Mouse (Mus musculus): ENCODE measurements around the gene Cfb. TPM values are rescaled to one million over a fixed set of nuclear protein-coding genes. Genes with fewer than 3 reads are reported as not detected.
"Not testable (repeated sequence)": the region's sequence is repeated elsewhere in the genome, so short reads cannot be mapped to it uniquely, and the experiment has no call there.

Gene Cfb
- polyA plus RNA-seq, 1 experiment from 2014 or later, result 1.2 TPM

DNA sequence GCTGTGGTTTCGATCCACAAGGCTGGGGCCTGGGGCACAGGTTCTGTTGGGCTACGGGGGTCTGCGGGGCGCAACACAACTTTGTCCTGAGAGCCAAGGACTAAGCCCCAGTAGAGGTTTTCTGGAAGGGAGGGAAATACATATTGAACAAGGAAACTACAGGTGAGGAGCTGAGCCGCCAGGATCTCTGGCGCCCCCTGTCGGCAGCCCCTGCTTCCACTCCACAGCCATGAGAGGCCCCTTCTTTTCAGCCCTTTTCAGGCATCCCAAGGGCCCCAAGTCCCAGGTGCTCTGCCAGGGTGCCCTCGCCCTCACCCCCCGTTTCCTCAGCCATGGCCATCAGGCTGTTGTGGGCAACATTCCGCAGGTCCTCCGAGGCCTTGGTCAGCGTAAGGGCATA lies 48.6 kb downstream of the Cfb start:
- not testable (repeated sequence) for H3K27me3 ChIP-seq (ENCODE audit: control insufficient read depth, insufficient read depth, low read length); H3K9me3 ChIP-seq (replicated peaks; ENCODE audit: control insufficient read depth, low read length); H3K4me1 ChIP-seq (ENCODE audit: control insufficient read depth, insufficient read depth, low read length); H3K36me3 ChIP-seq (replicated peaks; ENCODE audit: control insufficient read depth, insufficient read depth, low read depth, low read length); H3K27ac ChIP-seq (replicated peaks; ENCODE audit: low read depth, low read length); H3K4me3 ChIP-seq (ENCODE audit: low read depth, low read length); ATAC-seq (replicated peaks; ENCODE audit: insufficient number of reproducible peaks, low FRiP score, low TSS enrichment, low read depth); H3K9ac ChIP-seq (replicated peaks; ENCODE audit: low read length); H3K4me2 ChIP-seq (ENCODE audit: low read depth, low read length)
- 57% methylated on average over 11 of the region's 12 CpGs for WGBS
- peak; percentile 22 for DNase-seq (ENCODE audit: low spot score)

DNA sequence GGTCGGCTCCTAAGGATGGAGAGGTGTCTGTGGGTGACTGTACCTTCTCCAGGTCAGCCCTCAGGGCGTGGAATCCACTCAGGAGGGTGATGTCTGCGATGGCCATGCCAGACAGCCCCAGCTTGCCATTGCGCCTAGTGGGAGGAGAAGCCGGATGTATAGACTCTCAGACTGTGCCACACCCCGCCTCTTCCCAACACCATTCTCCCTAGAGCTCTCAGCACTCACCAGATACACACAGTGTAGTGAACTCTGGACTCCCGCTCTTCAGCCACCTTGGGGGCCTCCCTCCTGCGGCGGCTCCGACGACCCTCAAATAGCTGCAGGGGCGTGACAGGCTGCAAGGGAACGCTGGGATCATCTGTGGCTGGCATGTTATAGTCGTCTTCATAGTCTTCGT lies 51.0 kb downstream of the Cfb start:
- Histone ChIP-seq H3K27ac (replicated peaks; ENCODE audit: low read depth, low read length) (no peak overlapping the region), H3K27me3 (ENCODE audit: control insufficient read depth, insufficient read depth, low read length) (no peaks in the 10 kb centered on the region), H3K9ac (replicated peaks; ENCODE audit: low read length) (no peak overlapping the region), H3K4me2 (ENCODE audit: low read depth, low read length) (no peak overlapping the region), H3K9me3 (replicated peaks; ENCODE audit: control insufficient read depth, low read length) (no peaks in the 10 kb centered on the region), H3K4me3 (ENCODE audit: low read depth, low read length) (no peak overlapping the region), H3K36me3 (replicated peaks; ENCODE audit: control insufficient read depth, insufficient read depth, low read depth, low read length) (no peaks in the 10 kb centered on the region), H3K4me1 (ENCODE audit: control insufficient read depth, insufficient read depth, low read length) (no peaks in the 10 kb centered on the region)
- DNase-seq (ENCODE audit: low spot score) (no peak), ATAC-seq (replicated peaks; ENCODE audit: insufficient number of reproducible peaks, low FRiP score, low TSS enrichment, low read depth) (no peak)
- 78% methylated on average over 15 of the region's 15 CpGs for WGBS

DNA sequence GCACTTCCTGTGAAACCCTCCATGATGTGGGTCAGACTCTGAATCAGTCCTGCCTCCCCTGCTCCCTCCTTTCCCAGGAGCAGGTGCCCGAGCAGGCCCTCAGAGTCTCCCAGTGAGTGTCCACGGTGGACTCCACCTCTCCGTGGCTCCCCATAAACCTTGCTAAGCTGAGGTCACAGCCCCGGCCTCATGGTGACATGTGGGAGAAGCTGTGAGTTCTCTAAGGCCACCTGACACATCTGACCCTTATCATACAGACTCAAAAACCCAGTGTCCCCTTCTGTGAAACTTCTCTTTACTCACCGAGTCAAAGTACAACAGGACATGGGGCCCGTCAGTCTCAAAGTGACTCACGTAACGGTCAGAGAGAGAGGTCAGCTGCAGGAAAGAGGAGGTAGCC lies 51.5 kb downstream of the Cfb start:
- DNase-seq (ENCODE audit: low spot score); H3K27ac ChIP-seq (replicated peaks; ENCODE audit: low read depth, low read length); ATAC-seq (replicated peaks; ENCODE audit: insufficient number of reproducible peaks, low FRiP score, low TSS enrichment, low read depth); H3K27me3 ChIP-seq (ENCODE audit: control insufficient read depth, insufficient read depth, low read length); H3K36me3 ChIP-seq (replicated peaks; ENCODE audit: control insufficient read depth, insufficient read depth, low read depth, low read length); H3K4me2 ChIP-seq (ENCODE audit: low read depth, low read length); H3K4me3 ChIP-seq (ENCODE audit: low read depth, low read length); H3K9me3 ChIP-seq (replicated peaks; ENCODE audit: control insufficient read depth, low read length); H3K4me1 ChIP-seq (ENCODE audit: control insufficient read depth, insufficient read depth, low read length); H3K9ac ChIP-seq (replicated peaks; ENCODE audit: low read length): not testable (repeated sequence)
- 83% methylated on average over 8 of the region's 8 CpGs for WGBS

DNA sequence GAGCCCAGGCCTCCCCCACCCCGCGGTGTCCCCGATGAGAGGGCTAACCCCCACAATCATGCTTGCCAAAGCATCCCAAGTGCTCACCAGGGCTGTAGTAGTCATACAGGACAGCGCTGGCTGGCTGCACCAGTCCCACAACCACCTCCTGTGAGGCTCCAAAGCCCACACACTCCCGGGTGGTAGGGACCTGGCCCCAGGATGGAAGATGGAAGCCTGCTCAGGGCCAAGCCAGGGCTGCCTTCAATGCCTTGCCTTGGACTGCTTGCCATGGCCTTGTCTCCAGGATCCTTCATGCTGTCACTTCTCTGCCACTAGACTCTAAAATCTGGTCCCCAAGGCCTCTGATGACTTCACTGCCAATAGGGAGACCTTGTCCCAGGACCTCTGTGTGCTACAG lies 51.9 kb downstream of the Cfb start:
- 81% methylated on average over 5 of the region's 5 CpGs for WGBS
- not testable (repeated sequence) for DNase-seq (ENCODE audit: low spot score)

DNA sequence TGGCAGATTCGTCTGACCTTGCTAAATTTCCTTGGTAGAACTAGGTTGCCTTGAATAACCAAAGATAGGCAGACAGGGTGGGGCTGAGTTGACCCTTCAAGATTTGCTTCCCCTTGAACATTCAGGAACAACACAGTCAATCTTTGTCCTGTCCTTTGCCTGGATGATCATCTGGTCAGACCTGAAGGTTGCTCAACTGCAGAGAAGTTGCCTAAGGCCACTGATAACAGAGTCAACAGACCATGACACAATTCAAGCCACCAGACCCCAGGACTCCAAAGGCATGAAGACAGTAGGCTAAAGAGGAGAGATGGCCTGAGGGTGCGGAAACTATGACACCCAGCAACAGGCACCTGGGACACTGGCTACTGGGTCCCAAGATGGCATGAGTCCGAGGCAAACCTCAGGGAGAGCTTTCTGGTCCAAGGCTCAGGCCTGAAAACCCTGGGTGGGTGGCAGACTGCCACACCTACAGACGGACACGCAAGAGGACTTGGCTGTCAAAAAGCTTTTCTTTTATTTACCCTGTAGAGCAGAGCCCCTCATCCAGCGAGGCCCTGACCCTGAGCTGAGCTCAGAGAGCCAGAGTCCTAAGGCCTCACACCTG lies 53.6 kb downstream of the Cfb start:
- H3K36me3 ChIP-seq (replicated peaks; ENCODE audit: control insufficient read depth, insufficient read depth, low read depth, low read length), result no peaks in the 10 kb centered on the region
- H3K9ac ChIP-seq (replicated peaks; ENCODE audit: low read length), result no peak overlapping the region
- 80% methylated on average over 6 of the region's 6 CpGs for WGBS
- no peaks in the 10 kb centered on the region for H3K27me3 ChIP-seq (ENCODE audit: control insufficient read depth, insufficient read depth, low read length)
- ATAC-seq (replicated peaks; ENCODE audit: insufficient number of reproducible peaks, low FRiP score, low TSS enrichment, low read depth) (no peak), DNase-seq (ENCODE audit: low spot score) (no peak)
- peaks cover 2% of the 10 kb centered on the region; the same call in 1 of the 2 replicates for H3K9me3 ChIP-seq (replicated peaks; ENCODE audit: control insufficient read depth, low read length)
- no peak overlapping the region for H3K27ac ChIP-seq (replicated peaks; ENCODE audit: low read depth, low read length)
- no peak overlapping the region for H3K4me2 ChIP-seq (ENCODE audit: low read depth, low read length)
- no peaks in the 10 kb centered on the region for H3K4me1 ChIP-seq (ENCODE audit: control insufficient read depth, insufficient read depth, low read length)
- no peak overlapping the region for H3K4me3 ChIP-seq (ENCODE audit: low read depth, low read length)

More for the DNA sequence above, 51.9 kb downstream of the Cfb start:
- H3K4me2 ChIP-seq (ENCODE audit: low read depth, low read length); ATAC-seq (replicated peaks; ENCODE audit: insufficient number of reproducible peaks, low FRiP score, low TSS enrichment, low read depth); H3K9ac ChIP-seq (replicated peaks; ENCODE audit: low read length); H3K27me3 ChIP-seq (ENCODE audit: control insufficient read depth, insufficient read depth, low read length); H3K36me3 ChIP-seq (replicated peaks; ENCODE audit: control insufficient read depth, insufficient read depth, low read depth, low read length); H3K4me1 ChIP-seq (ENCODE audit: control insufficient read depth, insufficient read depth, low read length); H3K4me3 ChIP-seq (ENCODE audit: low read depth, low read length); H3K9me3 ChIP-seq (replicated peaks; ENCODE audit: control insufficient read depth, low read length); H3K27ac ChIP-seq (replicated peaks; ENCODE audit: low read depth, low read length): not testable (repeated sequence)

DNA sequence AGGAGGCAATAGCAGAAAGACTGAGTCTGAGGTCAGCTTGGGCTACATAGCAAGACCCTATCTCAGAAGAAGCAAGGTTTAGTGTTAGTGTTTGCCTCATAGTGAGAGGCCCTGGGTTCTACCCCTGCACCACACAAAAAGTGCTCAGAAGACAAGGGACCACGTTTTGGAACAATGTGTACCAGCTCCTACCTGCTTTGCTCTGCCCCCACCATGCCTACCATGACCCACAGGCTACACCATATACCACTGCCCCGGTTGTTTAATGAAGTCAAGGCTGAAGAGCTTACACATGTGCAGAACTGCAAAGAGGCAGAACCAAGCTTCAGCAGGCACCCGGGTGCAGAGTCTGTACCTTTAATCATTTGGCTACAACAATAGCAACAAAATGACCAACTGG lies 55.1 kb downstream of the Cfb start:
- Histone ChIP-seq H3K27ac (replicated peaks; ENCODE audit: low read depth, low read length) (no peak overlapping the region), H3K9ac (replicated peaks; ENCODE audit: low read length) (no peak overlapping the region), H3K9me3 (replicated peaks; ENCODE audit: control insufficient read depth, low read length) (peaks cover 2% of the 10 kb centered on the region; the same call in 1 of the 2 replicates), H3K4me1 (ENCODE audit: control insufficient read depth, insufficient read depth, low read length) (no peaks in the 10 kb centered on the region), H3K36me3 (replicated peaks; ENCODE audit: control insufficient read depth, insufficient read depth, low read depth, low read length) (no peaks in the 10 kb centered on the region), H3K27me3 (ENCODE audit: control insufficient read depth, insufficient read depth, low read length) (no peaks in the 10 kb centered on the region), H3K4me3 (ENCODE audit: low read depth, low read length) (no peak overlapping the region), H3K4me2 (ENCODE audit: low read depth, low read length) (no peak overlapping the region)
- WGBS, result 67% methylated on average over 3 of the region's 3 CpGs
- DNase-seq (ENCODE audit: low spot score) (no peak), ATAC-seq (replicated peaks; ENCODE audit: insufficient number of reproducible peaks, low FRiP score, low TSS enrichment, low read depth) (no peak)

Small RNA genes lying within 50 kb of the gene (microRNA-seq; reads per million reads assigned to microRNA genes)
- gene Mir6970 (ENCODE audit: borderline number of aligned reads) (not detected), gene Mir6971 (ENCODE audit: borderline number of aligned reads) (not detected), gene Mir6972 (ENCODE audit: borderline number of aligned reads) (not detected)

Other genes starting within 250 kb of the Cfb start
- 3.1 and 4.4 TPM in 2 replicates for gene Egfl8, start 246.5 kb downstream of the Cfb start, polyA plus RNA-seq (2014; fragmentation: Nextera tagmentation; extraction: Ambion mirVana)
- gene Ppt2, start 234.0 kb downstream of the Cfb start, polyA plus RNA-seq (2014; fragmentation: Nextera tagmentation; extraction: Ambion mirVana), result 19.4 and 20.0 TPM in 2 replicates
- 0.10 and 0.11 TPM in 2 replicates for gene Prrt1, start 233.0 kb downstream of the Cfb start, polyA plus RNA-seq (2014; fragmentation: Nextera tagmentation; extraction: Ambion mirVana)
- 16.2 and 16.6 TPM in 2 replicates for gene Fkbpl, start 217.8 kb downstream of the Cfb start, polyA plus RNA-seq (2014; fragmentation: Nextera tagmentation; extraction: Ambion mirVana)
- gene Atf6b, start 215.4 kb downstream of the Cfb start, polyA plus RNA-seq (2014; fragmentation: Nextera tagmentation; extraction: Ambion mirVana), result 55.8 and 58.5 TPM in 2 replicates
- not detected in 2 replicates for gene Tnxb, start 192.0 kb downstream of the Cfb start, polyA plus RNA-seq (2014; fragmentation: Nextera tagmentation; extraction: Ambion mirVana)
- gene C4b, start 118.6 kb downstream of the Cfb start, polyA plus RNA-seq (2014; fragmentation: Nextera tagmentation; extraction: Ambion mirVana), result not detected in 2 replicates
- not detected in 2 replicates for gene Cyp21a1, start 58.0 kb downstream of the Cfb start, polyA plus RNA-seq (2014; fragmentation: Nextera tagmentation; extraction: Ambion mirVana)
- gene Stk19, start 25.6 kb downstream of the Cfb start, polyA plus RNA-seq (2014; fragmentation: Nextera tagmentation; extraction: Ambion mirVana), result 14.4 and 18.4 TPM in 2 replicates
- 65.3 and 68.1 TPM in 2 replicates for gene Dxo, start 25.5 kb downstream of the Cfb start, polyA plus RNA-seq (2014; fragmentation: Nextera tagmentation; extraction: Ambion mirVana)
- gene Skiv2l, start 12.3 kb downstream of the Cfb start, polyA plus RNA-seq (2014; fragmentation: Nextera tagmentation; extraction: Ambion mirVana), result 27.1 and 31.9 TPM in 2 replicates
- 128 and 130 TPM in 2 replicates for gene Nelfe, start 12.1 kb downstream of the Cfb start, polyA plus RNA-seq (2014; fragmentation: Nextera tagmentation; extraction: Ambion mirVana)
- 1.6 and 2.0 TPM in 2 replicates for gene Zbtb12, start 17.0 kb upstream of the Cfb start, polyA plus RNA-seq (2014; fragmentation: Nextera tagmentation; extraction: Ambion mirVana)
- not detected in 2 replicates for gene Gm20547, start 19.5 kb upstream of the Cfb start, polyA plus RNA-seq (2014; fragmentation: Nextera tagmentation; extraction: Ambion mirVana)
- 0.81 and 1.6 TPM in 2 replicates for gene C2, start 35.7 kb upstream of the Cfb start, polyA plus RNA-seq (2014; fragmentation: Nextera tagmentation; extraction: Ambion mirVana)
- gene Ehmt2, start 36.0 kb upstream of the Cfb start, polyA plus RNA-seq (2014; fragmentation: Nextera tagmentation; extraction: Ambion mirVana), result 59.3 and 60.6 TPM in 2 replicates
- gene Slc44a4, start 51.9 kb upstream of the Cfb start, polyA plus RNA-seq (2014; fragmentation: Nextera tagmentation; extraction: Ambion mirVana), result 0.08 and 0.11 TPM in 2 replicates
- 10.9 and 13.1 TPM in 2 replicates for gene Neu1, start 68.7 kb upstream of the Cfb start, polyA plus RNA-seq (2014; fragmentation: Nextera tagmentation; extraction: Ambion mirVana)
- gene Hspa1b, start 96.7 kb upstream of the Cfb start, polyA plus RNA-seq (2014; fragmentation: Nextera tagmentation; extraction: Ambion mirVana), result 0.21 and 0.49 TPM in 2 replicates
- not detected in 2 replicates for gene Gm20481, start 107.4 kb upstream of the Cfb start, polyA plus RNA-seq (2014; fragmentation: Nextera tagmentation; extraction: Ambion mirVana)
- 1.7 and 1.8 TPM in 2 replicates for gene Hspa1a, start 109.6 kb upstream of the Cfb start, polyA plus RNA-seq (2014; fragmentation: Nextera tagmentation; extraction: Ambion mirVana)
- 1.5 and 2.0 TPM in 2 replicates for gene Hspa1l, start 110.2 kb upstream of the Cfb start, polyA plus RNA-seq (2014; fragmentation: Nextera tagmentation; extraction: Ambion mirVana)
- 219 and 241 TPM in 2 replicates for gene Lsm2, start 119.3 kb upstream of the Cfb start, polyA plus RNA-seq (2014; fragmentation: Nextera tagmentation; extraction: Ambion mirVana)
- gene Vars, start 138.5 kb upstream of the Cfb start, polyA plus RNA-seq (2014; fragmentation: Nextera tagmentation; extraction: Ambion mirVana), result 73.9 and 85.2 TPM in 2 replicates
- 0.10 and 0.17 TPM in 2 replicates for gene Vwa7, start 154.1 kb upstream of the Cfb start, polyA plus RNA-seq (2014; fragmentation: Nextera tagmentation; extraction: Ambion mirVana)
- 3.5 and 7.5 TPM in 2 replicates for gene Sapcd1, start 165.5 kb upstream of the Cfb start, polyA plus RNA-seq (2014; fragmentation: Nextera tagmentation; extraction: Ambion mirVana)
- gene Msh5, start 184.2 kb upstream of the Cfb start, polyA plus RNA-seq (2014; fragmentation: Nextera tagmentation; extraction: Ambion mirVana), result 3.0 and 3.2 TPM in 2 replicates
- gene Clic1, start 187.4 kb upstream of the Cfb start, polyA plus RNA-seq (2014; fragmentation: Nextera tagmentation; extraction: Ambion mirVana), result 73.9 and 84.2 TPM in 2 replicates
- 543 and 586 TPM in 2 replicates for gene Ddah2, start 196.5 kb upstream of the Cfb start, polyA plus RNA-seq (2014; fragmentation: Nextera tagmentation; extraction: Ambion mirVana)
- 0.33 TPM in 1 of 2 replicates, not detected in the other for gene Ly6g6c, start 202.9 kb upstream of the Cfb start, polyA plus RNA-seq (2014; fragmentation: Nextera tagmentation; extraction: Ambion mirVana)
- gene Mpig6b, start 203.7 kb upstream of the Cfb start, polyA plus RNA-seq (2014; fragmentation: Nextera tagmentation; extraction: Ambion mirVana), result 0.74 and 1.2 TPM in 2 replicates
- 0.66 and 1.1 TPM in 2 replicates for gene Ly6g6e, start 214.4 kb upstream of the Cfb start, polyA plus RNA-seq (2014; fragmentation: Nextera tagmentation; extraction: Ambion mirVana)
- 0.92 TPM in 1 of 2 replicates, not detected in the other for gene Ly6g6d, start 215.5 kb upstream of the Cfb start, polyA plus RNA-seq (2014; fragmentation: Nextera tagmentation; extraction: Ambion mirVana)
- 0.36 and 0.43 TPM in 2 replicates for gene Ly6g6f, start 223.1 kb upstream of the Cfb start, polyA plus RNA-seq (2014; fragmentation: Nextera tagmentation; extraction: Ambion mirVana)
- 38.5 and 39.8 TPM in 2 replicates for gene Abhd16a, start 226.7 kb upstream of the Cfb start, polyA plus RNA-seq (2014; fragmentation: Nextera tagmentation; extraction: Ambion mirVana)
- not detected in 2 replicates for gene Ly6g5c, start 245.8 kb upstream of the Cfb start, polyA plus RNA-seq (2014; fragmentation: Nextera tagmentation; extraction: Ambion mirVana)

All from embryonic facial prominence, embryonic 11.5 days (tissue).